Mouse (Mus musculus): ENCODE data around the gene Olfr1412. TPM values are rescaled to one million over a fixed set of nuclear protein-coding genes. Genes with fewer than 3 reads are reported as not detected.

Olfr1412 gene
- polyA plus RNA-seq (2012; rRNA removed) (not detected in 2 replicates), polyA plus RNA-seq (2014; fragmentation: Nextera tagmentation; extraction: Ambion mirVana) (not detected in 2 replicates)

DNA sequence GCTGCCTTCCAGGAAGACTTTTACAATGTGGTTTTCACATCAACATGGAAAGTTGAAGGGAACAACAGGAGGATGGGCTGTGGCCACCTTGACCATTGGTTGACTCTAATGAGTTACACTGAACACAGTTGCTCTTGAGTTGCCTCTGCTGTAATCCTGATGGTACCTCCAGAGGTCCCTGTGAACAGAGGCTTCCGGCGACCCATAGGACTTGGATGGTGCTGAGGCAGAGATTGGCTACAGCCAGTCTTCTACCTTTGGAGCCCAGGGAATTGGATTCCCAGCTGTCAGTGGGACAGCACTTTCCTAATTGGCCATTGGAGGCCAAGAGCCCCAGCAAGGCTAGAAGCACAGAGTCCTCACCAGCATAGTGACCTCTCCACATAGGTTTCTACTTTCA, at the start of gene Olfr1412:
Gene Olfr1412 (plus strand): TSS at position 301 of the 400 bp plus-strand sequence.
- no peaks in the 10 kb centered on the region for H3K27me3 ChIP-seq (ENCODE audit: control insufficient read depth, insufficient read depth, low read length)
- H3K27ac ChIP-seq, result no peak within 1 kb of the TSS
- H3K36me3 ChIP-seq (replicated peaks; ENCODE audit: control insufficient read depth, insufficient read depth, low read depth), result no peaks in the 10 kb centered on the region
- no peak for ATAC-seq (ENCODE audit: insufficient read depth)
- no peak for DNase-seq (ENCODE audit: low read depth in 3 of 3, low spot score in 3 of 3)
- H3K9me3 ChIP-seq (ENCODE audit: control insufficient read depth, low read length), result no peaks in the 10 kb centered on the region
- H3K4me1 ChIP-seq (replicated peaks; ENCODE audit: control insufficient read depth in 2 of 2, insufficient read depth in 2 of 2, low read length in 1 of 2), result no peaks in the 10 kb centered on the region
- no peak within 1 kb of the TSS for H3K4me3 ChIP-seq (ENCODE audit: insufficient read depth in 1 of 2, low read depth in 2 of 2, low read length in 2 of 2)
- TF ChIP-seq EP300 (IDR thresholded peaks at IDR 0.05; ENCODE audit: low read depth), result no peak
- no peak for TF ChIP-seq CTCF (IDR thresholded peaks at IDR 0.05; ENCODE audit: low read depth)
- no peak within 1 kb of the TSS for H3K9ac ChIP-seq (replicated peaks)
- 68% methylated on average over 2 of the region's 2 CpGs for WGBS (ENCODE audit: insufficient replicate concordance)
- H3K4me2 ChIP-seq (ENCODE audit: low read depth), result no peak within 1 kb of the TSS

DNA sequence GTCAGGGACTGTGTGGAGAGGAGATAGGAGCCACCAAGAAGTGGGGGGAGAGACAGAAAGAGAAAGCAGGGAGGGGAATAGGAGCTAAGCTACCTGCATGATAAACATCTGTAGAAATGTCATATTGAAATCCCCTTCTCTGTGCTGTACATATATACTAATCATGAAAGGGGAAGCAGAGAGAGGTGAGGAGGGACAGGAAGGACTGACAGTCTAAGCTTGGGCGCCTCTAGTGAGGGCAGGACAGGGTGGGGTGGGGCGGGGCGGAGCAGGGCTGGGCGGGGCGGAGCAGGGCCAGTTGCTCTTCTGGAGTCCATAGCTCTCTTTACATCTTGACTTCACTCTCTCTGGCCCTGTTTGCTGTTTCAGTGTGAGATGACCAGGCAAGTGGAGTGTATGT, 48.6 kb upstream of the Olfr1412 start:
- Histone ChIP-seq H3K4me3 (ENCODE audit: insufficient read depth in 1 of 2, low read depth in 2 of 2, low read length in 2 of 2) (no peak overlapping the region), H3K27me3 (ENCODE audit: control insufficient read depth, insufficient read depth, low read length) (no peaks in the 10 kb centered on the region), H3K9me3 (ENCODE audit: control insufficient read depth, low read length) (no peaks in the 10 kb centered on the region), H3K4me1 (replicated peaks; ENCODE audit: control insufficient read depth in 2 of 2, insufficient read depth in 2 of 2, low read length in 1 of 2) (no peaks in the 10 kb centered on the region), H3K27ac (no peak overlapping the region), H3K4me2 (ENCODE audit: low read depth) (no peak overlapping the region), H3K9ac (replicated peaks) (no peak overlapping the region), H3K36me3 (replicated peaks; ENCODE audit: control insufficient read depth, insufficient read depth, low read depth) (no peaks in the 10 kb centered on the region)
- no peak for ATAC-seq (ENCODE audit: insufficient read depth)
- DNase-seq (ENCODE audit: low read depth in 3 of 3, low spot score in 3 of 3), result no peak
- TF ChIP-seq CTCF (IDR thresholded peaks at IDR 0.05; ENCODE audit: low read depth) (no peak), EP300 (IDR thresholded peaks at IDR 0.05; ENCODE audit: low read depth) (no peak)
- 33% methylated on average over 5 of the region's 5 CpGs for WGBS (ENCODE audit: insufficient replicate concordance)

DNA sequence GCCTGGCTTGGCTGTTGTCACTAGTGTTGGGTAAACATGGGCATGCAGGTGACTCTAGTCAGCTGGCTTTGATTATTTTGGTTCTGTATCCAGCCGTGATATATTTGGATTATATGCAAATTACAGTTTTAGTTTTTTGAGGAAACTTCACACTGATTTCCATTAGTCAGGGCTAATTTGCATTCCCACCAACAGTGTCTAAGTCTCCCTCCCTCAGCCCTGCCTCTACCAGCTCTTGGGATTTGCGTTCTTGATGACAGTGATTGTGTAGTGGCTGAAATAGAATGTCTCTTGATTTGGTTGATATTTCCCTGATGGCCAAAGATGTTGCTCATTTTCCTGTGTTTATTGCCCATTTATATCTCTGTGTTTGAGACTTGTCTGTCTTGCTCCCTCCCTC, 46.5 kb upstream of the Olfr1412 start:
- Histone ChIP-seq H3K36me3 (replicated peaks; ENCODE audit: control insufficient read depth, insufficient read depth, low read depth) (no peaks in the 10 kb centered on the region), H3K9ac (replicated peaks) (no peak overlapping the region), H3K4me2 (ENCODE audit: low read depth) (no peak overlapping the region), H3K27ac (no peak overlapping the region), H3K27me3 (ENCODE audit: control insufficient read depth, insufficient read depth, low read length) (no peaks in the 10 kb centered on the region), H3K4me3 (ENCODE audit: insufficient read depth in 1 of 2, low read depth in 2 of 2, low read length in 2 of 2) (no peak overlapping the region), H3K4me1 (replicated peaks; ENCODE audit: control insufficient read depth in 2 of 2, insufficient read depth in 2 of 2, low read length in 1 of 2) (no peaks in the 10 kb centered on the region), H3K9me3 (ENCODE audit: control insufficient read depth, low read length) (no peaks in the 10 kb centered on the region)
- WGBS (ENCODE audit: insufficient replicate concordance), result 33% methylated on average over 2 of the region's 2 CpGs
- DNase-seq (ENCODE audit: low read depth in 3 of 3, low spot score in 3 of 3) (no peak), ATAC-seq (ENCODE audit: insufficient read depth) (no peak)
- TF ChIP-seq CTCF (IDR thresholded peaks at IDR 0.05; ENCODE audit: low read depth), result no peak
- TF ChIP-seq EP300 (IDR thresholded peaks at IDR 0.05; ENCODE audit: low read depth), result no peak

DNA sequence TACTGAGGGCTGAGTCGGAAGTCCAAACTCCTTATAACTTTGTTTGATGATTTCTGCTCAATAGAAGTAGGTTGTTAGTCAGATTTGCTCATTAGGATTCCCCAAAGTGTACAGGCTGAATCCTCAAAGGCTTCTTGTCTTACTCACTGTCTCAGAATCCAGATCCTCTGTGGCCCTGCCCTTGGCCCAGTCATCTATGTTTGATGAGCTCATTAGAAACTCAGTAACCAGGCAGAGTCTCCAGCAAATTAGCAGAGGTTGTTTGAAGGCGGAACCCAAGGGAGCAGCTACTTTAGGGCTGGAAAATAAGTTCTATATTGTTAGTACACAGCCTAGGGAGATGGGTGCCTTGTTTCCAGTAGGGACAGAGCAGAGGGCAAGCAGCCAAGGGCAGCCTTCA, 39.6 kb upstream of the Olfr1412 start:
- 40% methylated on average over 2 of the region's 2 CpGs for WGBS (ENCODE audit: insufficient replicate concordance)
- Histone ChIP-seq H3K27ac (no peak overlapping the region), H3K9ac (replicated peaks) (no peak overlapping the region), H3K27me3 (ENCODE audit: control insufficient read depth, insufficient read depth, low read length) (no peaks in the 10 kb centered on the region), H3K9me3 (ENCODE audit: control insufficient read depth, low read length) (no peaks in the 10 kb centered on the region), H3K4me1 (replicated peaks; ENCODE audit: control insufficient read depth in 2 of 2, insufficient read depth in 2 of 2, low read length in 1 of 2) (no peaks in the 10 kb centered on the region), H3K4me2 (ENCODE audit: low read depth) (no peak overlapping the region), H3K4me3 (ENCODE audit: insufficient read depth in 1 of 2, low read depth in 2 of 2, low read length in 2 of 2) (no peak overlapping the region), H3K36me3 (replicated peaks; ENCODE audit: control insufficient read depth, insufficient read depth, low read depth) (no peaks in the 10 kb centered on the region)
- TF ChIP-seq EP300 (IDR thresholded peaks at IDR 0.05; ENCODE audit: low read depth), result no peak
- TF ChIP-seq CTCF (IDR thresholded peaks at IDR 0.05; ENCODE audit: low read depth), result no peak
- ATAC-seq (ENCODE audit: insufficient read depth), result no peak
- DNase-seq (ENCODE audit: low read depth in 3 of 3, low spot score in 3 of 3), result no peak

DNA sequence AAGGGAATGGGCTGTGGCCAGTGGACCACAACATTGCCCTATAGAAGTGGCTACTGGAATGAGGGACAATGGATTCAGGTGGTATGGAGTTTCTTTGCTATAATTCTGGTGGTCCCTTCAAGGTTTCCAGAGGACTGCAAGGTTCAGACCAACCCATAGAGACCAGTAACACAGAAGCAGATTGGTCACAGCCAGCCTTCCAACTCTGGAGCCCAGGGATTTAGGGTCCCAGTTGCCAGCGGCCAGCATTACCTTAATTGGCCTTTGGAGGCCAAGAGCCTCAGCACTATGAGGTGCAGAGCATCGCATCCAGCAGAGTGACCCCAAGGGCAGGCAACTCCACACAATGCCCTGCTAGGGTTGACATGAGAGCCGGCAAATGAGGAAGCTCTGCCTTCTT, 14.6 kb upstream of the Olfr1412 start, which contains the start of gene Olfr1413:
Gene Olfr1413 (plus strand): TSS at position 301 of the 400 bp plus-strand sequence.
- 59% methylated on average over 3 of the region's 3 CpGs for WGBS (ENCODE audit: insufficient replicate concordance)
- H3K36me3 ChIP-seq (replicated peaks; ENCODE audit: control insufficient read depth, insufficient read depth, low read depth), result no peaks in the 10 kb centered on the region
- no peak within 1 kb of the TSS for H3K4me2 ChIP-seq (ENCODE audit: low read depth)
- no peak for ATAC-seq (ENCODE audit: insufficient read depth)
- DNase-seq (ENCODE audit: low read depth in 3 of 3, low spot score in 3 of 3), result no peak
- H3K9me3 ChIP-seq (ENCODE audit: control insufficient read depth, low read length), result no peaks in the 10 kb centered on the region
- H3K9ac ChIP-seq (replicated peaks), result no peak within 1 kb of the TSS
- H3K4me3 ChIP-seq (ENCODE audit: insufficient read depth in 1 of 2, low read depth in 2 of 2, low read length in 2 of 2), result no peak within 1 kb of the TSS
- TF ChIP-seq EP300 (IDR thresholded peaks at IDR 0.05; ENCODE audit: low read depth) (no peak), CTCF (IDR thresholded peaks at IDR 0.05; ENCODE audit: low read depth) (no peak)
- H3K4me1 ChIP-seq (replicated peaks; ENCODE audit: control insufficient read depth in 2 of 2, insufficient read depth in 2 of 2, low read length in 1 of 2), result no peaks in the 10 kb centered on the region
- H3K27me3 ChIP-seq (ENCODE audit: control insufficient read depth, insufficient read depth, low read length), result no peaks in the 10 kb centered on the region
- no peak within 1 kb of the TSS for H3K27ac ChIP-seq

All from liver, embryonic 14.5 days (tissue).